Mouse (Mus musculus) kidney, embryonic 15.5 days (tissue): ENCODE measurements around the gene Sfmbt1. TPM values are rescaled to one million over a fixed set of nuclear protein-coding genes. Genes with fewer than 3 reads are reported as not detected.
"Not testable (repeated sequence)": the region's sequence is repeated elsewhere in the genome, so short reads cannot be mapped to it uniquely, and the experiment has no call there.

ENCODE experiments used
- ATAC-seq: fragments of 200-750 bp; cut with Nextera tagmentation; replicated peaks from 2 replicates; pipeline ENCODE4 v1.8.0; 2017; ENCODE audit warnings: moderate TSS enrichment; ENCODE audit not compliant: low FRiP score
- H3K27ac ChIP-seq: fragments of 300-500 bp; sonication (generic); 2 replicates; pipeline ENCODE4 v1.5.1; 2015; ENCODE audit warnings: mild to moderate bottlenecking, inconsistent platforms
- H3K27me3 ChIP-seq: fragments of 300-500 bp; sonication (generic); 2 replicates; pipeline ENCODE4 v1.6.1; 2015; ENCODE audit warnings: inconsistent platforms
- H3K36me3 ChIP-seq: fragments of 300-500 bp; sonication (generic); 2 replicates; pipeline ENCODE4 v1.6.1; 2015; ENCODE audit warnings: inconsistent platforms
- H3K4me1 ChIP-seq: fragments of 300-500 bp; sonication (generic); 2 replicates; pipeline ENCODE4 v1.6.1; 2015; ENCODE audit warnings: inconsistent platforms
- H3K4me2 ChIP-seq: fragments of 300-500 bp; sonication (generic); 2 replicates; pipeline ENCODE4 v1.6.1; 2015; ENCODE audit warnings: moderate library complexity, mild to moderate bottlenecking, inconsistent platforms
- H3K4me3 ChIP-seq: fragments of 300-500 bp; sonication (generic); replicated peaks from 2 replicates; pipeline ENCODE4 v1.5.1; 2015; ENCODE audit warnings: mild to moderate bottlenecking, inconsistent platforms
- H3K9ac ChIP-seq: fragments of 300-500 bp; sonication (generic); 2 replicates; pipeline ENCODE4 v1.6.1; 2015; ENCODE audit warnings: mild to moderate bottlenecking, inconsistent platforms
- H3K9me3 ChIP-seq: fragments of 300-500 bp; sonication (generic); replicated peaks from 2 replicates; pipeline ENCODE4 v1.6.1; 2016; ENCODE audit warnings: inconsistent platforms
- WGBS: fragments of 180-500 bp; shearing (Covaris S2); methylation state at CpG from one replicate; pipeline ENCODE4 v1.1.7; 2015; ENCODE audit warnings: mixed read lengths; 5-methylcytosine and 5-hydroxymethylcytosine counted together
- polyA plus RNA-seq: library from polyadenylated mRNA; unstranded; fragments of >200 nt; fragmentation: Nextera tagmentation; extraction: Ambion mirVana; gene quantifications from 2 replicates; pipeline ENCODE4 v1.2.1, GENCODE M21; 2015

The Sfmbt1 gene
- polyA plus RNA-seq, 1 experiment from 2014 or later: 14.7 TPM

- no peak for ATAC-seq
- Histone ChIP-seq H3K27ac (no peak overlapping the region), H3K4me1 (no peaks in the 10 kb centered on the region), H3K36me3 (no peaks in the 10 kb centered on the region), H3K4me2 (no peak overlapping the region), H3K27me3 (no peaks in the 10 kb centered on the region), H3K4me3 (no peak overlapping the region), H3K9ac (no peak overlapping the region), H3K9me3 (no peaks in the 10 kb centered on the region)
- 82% methylated on average over 15 of the region's 15 CpGs for WGBS
These were observed 17.1 kb upstream of the Sfmbt1 start for GRCm38 (mm10) chr14:30697407-30698052.

- Histone ChIP-seq H3K9ac (no peak overlapping the region), H3K9me3 (no peaks in the 10 kb centered on the region), H3K4me2 (no peak overlapping the region), H3K27ac (no peak overlapping the region), H3K36me3 (no peaks in the 10 kb centered on the region), H3K4me1 (no peaks in the 10 kb centered on the region; the same call in 1 of the 2 replicates), H3K4me3 (no peak overlapping the region), H3K27me3 (peaks cover under 1% of the 10 kb centered on the region; the same call in 1 of the 2 replicates)
- 38% methylated on average over 8 of the region's 8 CpGs for WGBS
- ATAC-seq: 0 out of 2 replicates have a peak, but pooled peaks have one; percentile 42
These were observed 15.0 kb upstream of the Sfmbt1 start for GRCm38 (mm10) chr14:30699656-30700055.

- Histone ChIP-seq H3K36me3 (no peaks in the 10 kb centered on the region), H3K9ac (no peak overlapping the region), H3K27ac (no peak overlapping the region), H3K4me1 (no peaks in the 10 kb centered on the region; the same call in 1 of the 2 replicates), H3K4me3 (no peak overlapping the region), H3K9me3 (no peaks in the 10 kb centered on the region), H3K27me3 (peaks cover 17% of the 10 kb centered on the region), H3K4me2 (no peak overlapping the region)
- ATAC-seq: peak; percentile 54
- 33% methylated on average over 5 of the region's 5 CpGs for WGBS
These were observed 12.1 kb upstream of the Sfmbt1 start for GRCm38 (mm10) chr14:30702512-30702911.

- Histone ChIP-seq H3K36me3 (no peaks in the 10 kb centered on the region), H3K4me3 (no peak overlapping the region), H3K4me1 (no peaks in the 10 kb centered on the region; the same call in 1 of the 2 replicates), H3K4me2 (no peak overlapping the region), H3K27ac (no peak overlapping the region), H3K9me3 (no peaks in the 10 kb centered on the region), H3K9ac (no peak overlapping the region), H3K27me3 (peaks cover 17% of the 10 kb centered on the region)
- no peak for ATAC-seq
- WGBS: 78% methylated on average over 5 of the region's 5 CpGs
These were observed 11.6 kb upstream of the Sfmbt1 start for GRCm38 (mm10) chr14:30703079-30703478.

GRCm38 (mm10) chr14:30704098-30704855, 10.4 kb upstream of the Sfmbt1 start:
- no peaks in the 10 kb centered on the region for H3K9me3 ChIP-seq
- no peak for ATAC-seq
- no peak overlapping the region for H3K4me2 ChIP-seq
- peaks cover 17% of the 10 kb centered on the region for H3K27me3 ChIP-seq
- 80% methylated on average over 8 of the region's 8 CpGs for WGBS
- H3K27ac ChIP-seq: no peak overlapping the region
- H3K4me3 ChIP-seq: no peak overlapping the region
- H3K4me1 ChIP-seq: no peaks in the 10 kb centered on the region; the same call in 1 of the 2 replicates
- H3K9ac ChIP-seq: no peak overlapping the region
- H3K36me3 ChIP-seq: no peaks in the 10 kb centered on the region

- no peak overlapping the region for H3K9ac ChIP-seq
- no peak for ATAC-seq
- no peak overlapping the region for H3K4me2 ChIP-seq
- H3K27me3 ChIP-seq: peaks cover 13% of the 10 kb centered on the region
- WGBS: 96% methylated on average over 2 of the region's 2 CpGs
- peaks cover 8% of the 10 kb centered on the region for H3K4me1 ChIP-seq
- no peaks in the 10 kb centered on the region for H3K36me3 ChIP-seq
- no peaks in the 10 kb centered on the region for H3K9me3 ChIP-seq
- no peak overlapping the region for H3K27ac ChIP-seq
- no peak overlapping the region for H3K4me3 ChIP-seq
These were observed 2.8 kb upstream of the Sfmbt1 start for GRCm38 (mm10) chr14:30711892-30712291.

GRCm38 (mm10) chr14:30713769-30714168, 880 bp upstream of the Sfmbt1 start:
- ATAC-seq: no peak
- no peak overlapping the region for H3K4me2 ChIP-seq
- peaks cover 13% of the 10 kb centered on the region for H3K4me1 ChIP-seq
- 78% methylated on average over 1 of the region's 1 CpGs for WGBS
- no peak overlapping the region for H3K27ac ChIP-seq
- H3K9ac ChIP-seq: no peak overlapping the region
- H3K4me3 ChIP-seq: no peak overlapping the region
- no peaks in the 10 kb centered on the region for H3K9me3 ChIP-seq
- no peaks in the 10 kb centered on the region for H3K36me3 ChIP-seq
- H3K27me3 ChIP-seq: peaks cover 13% of the 10 kb centered on the region

- Histone ChIP-seq H3K4me1 (peaks cover 13% of the 10 kb centered on the region), H3K27me3 (peaks cover 13% of the 10 kb centered on the region), H3K36me3 (no peaks in the 10 kb centered on the region), H3K4me3 (peak overlapping the region; percentile 93), H3K27ac (peak overlapping the region; percentile 95), H3K9me3 (no peaks in the 10 kb centered on the region), H3K4me2 (peak overlapping the region; percentile 94), H3K9ac (peak overlapping the region; percentile 73)
- WGBS: 1% methylated on average over 43 of the region's 68 CpGs
- peak; percentile 88 for ATAC-seq
These were observed 985 bp downstream of the Sfmbt1 start for GRCm38 (mm10) chr14:30715618-30716050.

GRCm38 (mm10) chr14:30716051-30716952, 1.7 kb downstream of the Sfmbt1 start:
- H3K9me3 ChIP-seq: no peaks in the 10 kb centered on the region
- peak; percentile 69 for ATAC-seq
- H3K27me3 ChIP-seq: peaks cover 13% of the 10 kb centered on the region
- peak overlapping the region; percentile 95 for H3K27ac ChIP-seq
- H3K9ac ChIP-seq: peak overlapping the region; percentile 73
- peak overlapping the region; percentile 94 for H3K4me2 ChIP-seq
- H3K4me3 ChIP-seq: peak overlapping the region; percentile 93
- under 1% methylated on average over 77 of the region's 106 CpGs for WGBS
- no peaks in the 10 kb centered on the region for H3K36me3 ChIP-seq
- H3K4me1 ChIP-seq: peaks cover 13% of the 10 kb centered on the region

GRCm38 (mm10) chr14:30716953-30717285, 2.3 kb downstream of the Sfmbt1 start:
- H3K4me2 ChIP-seq: peak overlapping the region; percentile 94
- peaks cover 13% of the 10 kb centered on the region for H3K4me1 ChIP-seq
- H3K27ac ChIP-seq: no peak overlapping the region
- H3K9ac ChIP-seq: peak overlapping the region; percentile 73; the same call in 1 of the 2 replicates
- peaks cover 13% of the 10 kb centered on the region for H3K27me3 ChIP-seq
- ATAC-seq: no peak
- peak overlapping the region; percentile 93 for H3K4me3 ChIP-seq
- H3K9me3 ChIP-seq: no peaks in the 10 kb centered on the region
- no peaks in the 10 kb centered on the region for H3K36me3 ChIP-seq
- WGBS: 9% methylated on average over 7 of the region's 7 CpGs

GRCm38 (mm10) chr14:30718696-30719095, 4.0 kb downstream of the Sfmbt1 start:
- not testable (repeated sequence) for H3K27ac ChIP-seq, H3K4me3 ChIP-seq, H3K9ac ChIP-seq, H3K9me3 ChIP-seq, H3K36me3 ChIP-seq, H3K4me2 ChIP-seq, ATAC-seq
- Histone ChIP-seq H3K27me3 (peaks cover 13% of the 10 kb centered on the region), H3K4me1 (peaks cover 13% of the 10 kb centered on the region)
- 89% methylated on average over 1 of the region's 1 CpGs for WGBS
